Mouse (Mus musculus) spleen, postnatal 4 days (tissue): ENCODE results near the gene Mgea5.

Experiments
- DNase-seq, 2 experiments: peaks; one replicate each; pipeline ENCODE4 v3.0.0; 2022; ENCODE audit warnings: low spot score in 2 of 2

Mgea5 gene

GRCm38 (mm10) chr19:45731658-45732057, 52.0 kb downstream of the Mgea5 start:
- no peak for DNase-seq

- no peak for DNase-seq
Measured at GRCm38 (mm10) chr19:45730042-45730441, 53.6 kb downstream of the Mgea5 start.

GRCm38 (mm10) chr19:45727231-45727630, 56.4 kb downstream of the Mgea5 start:
- no peak for DNase-seq

GRCm38 (mm10) chr19:45725677-45726277, 57.9 kb downstream of the Mgea5 start:
- no peak for DNase-seq

- DNase-seq: no peak
Measured at GRCm38 (mm10) chr19:45722188-45722587, 61.4 kb downstream of the Mgea5 start.

- DNase-seq: no peak
Measured at GRCm38 (mm10) chr19:45718286-45718685, 65.4 kb downstream of the Mgea5 start.

GRCm38 (mm10) chr19:45717493-45718220, 66.0 kb downstream of the Mgea5 start:
- DNase-seq: no peak

- DNase-seq: no peak
Measured at GRCm38 (mm10) chr19:45708704-45709103, 74.9 kb downstream of the Mgea5 start.
